Mouse (Mus musculus): ENCODE results near the gene B3gat1.

DNA sequence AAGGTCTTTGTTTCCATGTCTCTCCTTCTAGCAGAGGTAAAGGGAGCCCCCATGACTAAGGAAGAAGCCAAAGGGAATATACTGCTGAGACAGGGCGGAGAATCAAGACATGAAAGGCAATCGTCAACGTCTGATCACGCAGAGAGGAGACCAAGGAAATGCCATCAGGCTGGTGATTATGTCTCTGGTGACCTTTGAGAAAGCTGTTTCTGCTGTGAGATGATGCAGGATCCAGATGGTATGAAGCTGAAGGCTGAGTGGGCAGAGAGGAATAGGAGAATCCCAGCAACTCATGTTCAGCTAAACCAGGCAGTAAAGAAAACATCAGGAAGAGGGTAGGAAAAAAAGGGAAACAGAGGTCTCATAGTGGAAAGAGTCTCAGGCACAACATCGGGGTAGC is 38.4 kb upstream of the B3gat1 start:
- TF ChIP-seq POLR2A (IDR thresholded peaks at IDR 0.05; ENCODE audit: extremely low read depth, insufficient read depth, low read length) (no peak), CTCF (IDR thresholded peaks at IDR 0.05; ENCODE audit: extremely low read depth, insufficient read depth, low read length) (no peak)

Data from cortical plate, adult 2 months (tissue).